Mouse (Mus musculus): ENCODE measurements around the gene Krt87. TPM values are rescaled to one million over a fixed set of nuclear protein-coding genes. Genes with fewer than 3 reads are reported as not detected.

Gene Krt87
- total RNA-seq, 2 experiments from 2014 or later = 0.18 to 0.40 TPM

Other genes starting within 250 kb of the Krt87 start
- 10 to 100 TPM; 75.9 to 86.7 TPM for gene Grasp, start 214.6 kb downstream of the Krt87 start, total RNA-seq (2021)
- gene Nr4a1, start 184.5 kb downstream of the Krt87 start, total RNA-seq (2021) = 100 to 1,000 TPM in 1 of 2 experiments, 10 to 100 TPM in 1; 87.1 to 105 TPM
- 10 to 100 TPM; 53.2 to 57.5 TPM for gene Atg101, start 154.5 kb downstream of the Krt87 start, total RNA-seq (2021)
- under 1 TPM; 0.27 to 0.66 TPM for gene 6030408B16Rik, start 145.6 kb downstream of the Krt87 start, total RNA-seq (2021)
- gene Krt80, start 68.6 kb downstream of the Krt87 start, total RNA-seq (2021) = under 1 TPM; 0.25 to 0.40 TPM
- not detected for gene Krt7, start 27.8 kb downstream of the Krt87 start, total RNA-seq (2021)
- gene Krt88, start 8.9 kb upstream of the Krt87 start, total RNA-seq (2021) = not detected
- gene Krt81, start 24.9 kb upstream of the Krt87 start, total RNA-seq (2021) = not detected
- gene Krt86, start 34.7 kb upstream of the Krt87 start, total RNA-seq (2021) = under 1 TPM in 1 of 2 experiments, not detected in 1; 0.15 TPM
- gene Krt83, start 52.7 kb upstream of the Krt87 start, total RNA-seq (2021) = not detected
- gene Gm49425, start 78.5 kb upstream of the Krt87 start, total RNA-seq (2021) = not detected
- not detected for gene Krt84, start 94.0 kb upstream of the Krt87 start, total RNA-seq (2021)
- gene Krt82, start 111.9 kb upstream of the Krt87 start, total RNA-seq (2021) = not detected
- not detected for gene Krt90, start 124.1 kb upstream of the Krt87 start, total RNA-seq (2021)
- gene Krt75, start 135.1 kb upstream of the Krt87 start, total RNA-seq (2021) = not detected
- not detected for gene Gm5414, start 189.4 kb upstream of the Krt87 start, total RNA-seq (2021)
- gene Gm5478, start 208.6 kb upstream of the Krt87 start, total RNA-seq (2021) = not detected
- gene Krt6b, start 241.5 kb upstream of the Krt87 start, total RNA-seq (2021) = not detected

Data from layer of hippocampus, adult 18-20 months (tissue).